Mouse (Mus musculus): ENCODE results near the gene Bpifa6. TPM values are rescaled to one million over a fixed set of nuclear protein-coding genes. Genes with fewer than 3 reads are reported as not detected.

Gene Bpifa6
- total RNA-seq (2015) (not detected in 2 replicates), total RNA-seq (2017) (not detected in 2 replicates)

- ATAC-seq (ENCODE audit: poor library complexity, severe bottlenecking): no peak
Measured at GRCm38 (mm10) chr2:153974582-153974981, at the start of gene Bpifa6. TSS of gene Bpifa6 (plus strand) at chr2:153974945.

- ATAC-seq (ENCODE audit: poor library complexity, severe bottlenecking): peak; percentile 78
Measured at GRCm38 (mm10) chr2:153929871-153930413, 44.8 kb upstream of the Bpifa6 start.

GRCm38 (mm10) chr2:153931125-153931524 lies 43.6 kb upstream of the Bpifa6 start:
- no peak for ATAC-seq (ENCODE audit: poor library complexity, severe bottlenecking)

- no peak for ATAC-seq (ENCODE audit: poor library complexity, severe bottlenecking)
Measured at GRCm38 (mm10) chr2:153933311-153933710, 41.4 kb upstream of the Bpifa6 start.

GRCm38 (mm10) chr2:153935348-153935747 lies 39.4 kb upstream of the Bpifa6 start:
- no peak for ATAC-seq (ENCODE audit: poor library complexity, severe bottlenecking)

- ATAC-seq (ENCODE audit: poor library complexity, severe bottlenecking): no peak
Measured at GRCm38 (mm10) chr2:153937843-153938242, 36.9 kb upstream of the Bpifa6 start, which contains the start of gene Bpifb4. TSS of gene Bpifb4 (plus strand) at chr2:153938212.

GRCm38 (mm10) chr2:153943537-153943936 lies 31.2 kb upstream of the Bpifa6 start:
- ATAC-seq (ENCODE audit: poor library complexity, severe bottlenecking): no peak

GRCm38 (mm10) chr2:153944567-153944966 lies 30.2 kb upstream of the Bpifa6 start:
- no peak for ATAC-seq (ENCODE audit: poor library complexity, severe bottlenecking)

- ATAC-seq (ENCODE audit: poor library complexity, severe bottlenecking): peak; percentile 65
Measured at GRCm38 (mm10) chr2:153952897-153953296, 21.8 kb upstream of the Bpifa6 start.

- peak; percentile 64 for ATAC-seq (ENCODE audit: poor library complexity, severe bottlenecking)
Measured at GRCm38 (mm10) chr2:153953836-153954235, 20.9 kb upstream of the Bpifa6 start.

GRCm38 (mm10) chr2:153962821-153963331 lies 11.9 kb upstream of the Bpifa6 start:
- ATAC-seq (ENCODE audit: poor library complexity, severe bottlenecking): no peak

- no peak for ATAC-seq (ENCODE audit: poor library complexity, severe bottlenecking)
Measured at GRCm38 (mm10) chr2:153963334-153963733, 11.4 kb upstream of the Bpifa6 start.

GRCm38 (mm10) chr2:153970221-153970620 lies 4.5 kb upstream of the Bpifa6 start:
- no peak for ATAC-seq (ENCODE audit: poor library complexity, severe bottlenecking)

GRCm38 (mm10) chr2:153995770-153996169 lies 21.0 kb downstream of the Bpifa6 start:
- ATAC-seq (ENCODE audit: poor library complexity, severe bottlenecking): peak; percentile 84

GRCm38 (mm10) chr2:154000501-154000900 lies 25.8 kb downstream of the Bpifa6 start:
- ATAC-seq (ENCODE audit: poor library complexity, severe bottlenecking): no peak

- ATAC-seq (ENCODE audit: poor library complexity, severe bottlenecking): no peak
Measured at GRCm38 (mm10) chr2:154001056-154001455, 26.3 kb downstream of the Bpifa6 start.

GRCm38 (mm10) chr2:154004456-154004855 lies 29.7 kb downstream of the Bpifa6 start:
- ATAC-seq (ENCODE audit: poor library complexity, severe bottlenecking): no peak

GRCm38 (mm10) chr2:154005094-154005493 lies 30.3 kb downstream of the Bpifa6 start:
- no peak for ATAC-seq (ENCODE audit: poor library complexity, severe bottlenecking)

- no peak for ATAC-seq (ENCODE audit: poor library complexity, severe bottlenecking)
Measured at GRCm38 (mm10) chr2:154005734-154006133, 31.0 kb downstream of the Bpifa6 start.

GRCm38 (mm10) chr2:154006331-154006730 lies 31.6 kb downstream of the Bpifa6 start:
- ATAC-seq (ENCODE audit: poor library complexity, severe bottlenecking): no peak

- no peak for ATAC-seq (ENCODE audit: poor library complexity, severe bottlenecking)
Measured at GRCm38 (mm10) chr2:154007381-154007780, 32.6 kb downstream of the Bpifa6 start.

GRCm38 (mm10) chr2:154007965-154008364 lies 33.2 kb downstream of the Bpifa6 start, which contains the start of gene Bpifa2:
TSS of gene Bpifa2 (plus strand) at chr2:154008265.
- ATAC-seq (ENCODE audit: poor library complexity, severe bottlenecking): no peak

- ATAC-seq (ENCODE audit: poor library complexity, severe bottlenecking): no peak
Measured at GRCm38 (mm10) chr2:154017990-154018389, 43.2 kb downstream of the Bpifa6 start.

Data from megakaryocyte, adult 5-6 weeks (primary cell).